Mouse (Mus musculus) cerebral cortex, adult 2 months (tissue): Measurements from ENCODE around the gene Fam189a1.

ENCODE experiments used
- WGBS: fragments of 180-500 bp; shearing (Covaris S2); methylation state at CpG from one replicate; pipeline ENCODE4 v1.1.7; 2018; 5-methylcytosine and 5-hydroxymethylcytosine counted together

Gene Fam189a1

GRCm38 (mm10) chr7:64729785-64730184 lies 426.6 kb downstream of the Fam189a1 start:
- 35% methylated on average over 7 of the region's 7 CpGs for WGBS

- 49% methylated on average over 3 of the region's 3 CpGs for WGBS
Observed at GRCm38 (mm10) chr7:64728816-64729215, 427.6 kb downstream of the Fam189a1 start.

- 32% methylated on average over 5 of the region's 5 CpGs for WGBS
Observed at GRCm38 (mm10) chr7:64728181-64728591, 428.2 kb downstream of the Fam189a1 start.

GRCm38 (mm10) chr7:64725967-64726695 lies 430.2 kb downstream of the Fam189a1 start:
- 62% methylated on average over 6 of the region's 6 CpGs for WGBS

GRCm38 (mm10) chr7:64724409-64724808 lies 432.0 kb downstream of the Fam189a1 start:
- WGBS = 76% methylated on average over 1 of the region's 1 CpGs

- 70% methylated on average over 3 of the region's 3 CpGs for WGBS
Observed at GRCm38 (mm10) chr7:64723313-64723712, 433.1 kb downstream of the Fam189a1 start.

- 60% methylated on average over 2 of the region's 2 CpGs for WGBS
Observed at GRCm38 (mm10) chr7:64716286-64716685, 440.1 kb downstream of the Fam189a1 start.

- 59% methylated on average over 13 of the region's 13 CpGs for WGBS
Observed at GRCm38 (mm10) chr7:64709520-64710262, 446.7 kb downstream of the Fam189a1 start.

- 86% methylated on average over 4 of the region's 4 CpGs for WGBS
Observed at GRCm38 (mm10) chr7:64708176-64708575, 448.2 kb downstream of the Fam189a1 start.
